Mouse (Mus musculus): Measurements from ENCODE around the gene Tsc22d3. TPM values are rescaled to one million over a fixed set of nuclear protein-coding genes. Genes with fewer than 3 reads are reported as not detected.

Tsc22d3 gene
- polyA plus RNA-seq (2015; fragmentation: Nextera tagmentation; extraction: Ambion mirVana) = 127 and 133 TPM in 2 replicates

- peak within 1 kb of the TSS; percentile 55 for H3K4me3 ChIP-seq (ENCODE audit: low read depth, low read length)
- no peaks in the 10 kb centered on the region for H3K36me3 ChIP-seq (ENCODE audit: control insufficient read depth, insufficient read depth, low read length)
- H3K27me3 ChIP-seq (ENCODE audit: control insufficient read depth, insufficient read depth, low read depth, low read length) = peaks cover 28% of the 10 kb centered on the region
- H3K9me3 ChIP-seq (replicated peaks; ENCODE audit: control insufficient read depth, low read length, poor library complexity, severe bottlenecking) = no peaks in the 10 kb centered on the region
- H3K9ac ChIP-seq (ENCODE audit: low read depth, low read length) = no peak within 1 kb of the TSS
- ATAC-seq = peak; percentile 76
- H3K4me1 ChIP-seq (ENCODE audit: control insufficient read depth, insufficient read depth, low read length) = 0 out of 2 replicates have a peak, but pooled peaks cover 6% of the 10 kb centered on the region
- H3K4me2 ChIP-seq (ENCODE audit: low read length) = peak within 1 kb of the TSS; percentile 75
- 25% methylated on average over 28 of the region's 28 CpGs for WGBS
- H3K27ac ChIP-seq (ENCODE audit: low read length) = no peak within 1 kb of the TSS
Measured at GRCm38 (mm10) chrX:140600410-140601109, at the start of gene Tsc22d3. TSS of gene Tsc22d3 (minus strand) at chrX:140600659.

- Histone ChIP-seq H3K36me3 (ENCODE audit: control insufficient read depth, insufficient read depth, low read length) (no peaks in the 10 kb centered on the region), H3K4me1 (ENCODE audit: control insufficient read depth, insufficient read depth, low read length) (no peaks in the 10 kb centered on the region), H3K4me2 (ENCODE audit: low read length) (no peak overlapping the region), H3K4me3 (ENCODE audit: low read depth, low read length) (no peak overlapping the region), H3K27ac (ENCODE audit: low read length) (no peak overlapping the region), H3K9me3 (replicated peaks; ENCODE audit: control insufficient read depth, low read length, poor library complexity, severe bottlenecking) (no peaks in the 10 kb centered on the region), H3K9ac (ENCODE audit: low read depth, low read length) (no peak overlapping the region), H3K27me3 (ENCODE audit: control insufficient read depth, insufficient read depth, low read depth, low read length) (peaks cover 6% of the 10 kb centered on the region)
- 58% methylated on average over 2 of the region's 2 CpGs for WGBS
- ATAC-seq = no peak
Measured at GRCm38 (mm10) chrX:140639592-140639991, 39.1 kb upstream of the Tsc22d3 start.

DNA sequence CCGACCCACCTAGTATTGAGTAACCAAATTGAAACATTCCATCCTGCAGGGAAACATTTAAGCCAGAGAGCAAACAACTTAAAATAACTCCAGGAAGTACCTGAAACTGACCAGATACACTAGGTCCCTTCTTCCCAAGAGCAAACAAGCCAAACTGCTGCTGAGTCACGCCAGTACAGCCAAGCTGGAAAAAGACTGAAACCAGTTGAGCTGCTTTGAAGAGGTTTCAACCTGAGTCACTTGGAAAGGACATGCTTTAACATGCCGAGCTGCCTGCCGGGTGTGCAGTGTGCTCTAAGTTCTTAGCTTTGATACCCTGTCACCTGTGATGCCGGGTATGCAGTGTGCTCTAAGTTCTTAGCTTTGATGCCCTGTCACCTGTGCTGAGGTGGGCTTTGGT lies 37.6 kb upstream of the Tsc22d3 start:
- Histone ChIP-seq H3K9me3 (replicated peaks; ENCODE audit: control insufficient read depth, low read length, poor library complexity, severe bottlenecking) (no peaks in the 10 kb centered on the region), H3K4me1 (ENCODE audit: control insufficient read depth, insufficient read depth, low read length) (no peaks in the 10 kb centered on the region), H3K4me2 (ENCODE audit: low read length) (no peak overlapping the region), H3K9ac (ENCODE audit: low read depth, low read length) (no peak overlapping the region), H3K36me3 (ENCODE audit: control insufficient read depth, insufficient read depth, low read length) (no peaks in the 10 kb centered on the region), H3K27me3 (ENCODE audit: control insufficient read depth, insufficient read depth, low read depth, low read length) (peaks cover 6% of the 10 kb centered on the region), H3K27ac (ENCODE audit: low read length) (no peak overlapping the region), H3K4me3 (ENCODE audit: low read depth, low read length) (no peak overlapping the region)
- no peak for ATAC-seq
- WGBS = 78% methylated on average over 5 of the region's 5 CpGs

- no peak overlapping the region for H3K4me2 ChIP-seq (ENCODE audit: low read length)
- no peak overlapping the region for H3K4me3 ChIP-seq (ENCODE audit: low read depth, low read length)
- WGBS = 68% methylated on average over 12 of the region's 12 CpGs
- ATAC-seq = no peak
- H3K9me3 ChIP-seq (replicated peaks; ENCODE audit: control insufficient read depth, low read length, poor library complexity, severe bottlenecking) = no peaks in the 10 kb centered on the region
- H3K4me1 ChIP-seq (ENCODE audit: control insufficient read depth, insufficient read depth, low read length) = no peaks in the 10 kb centered on the region
- no peaks in the 10 kb centered on the region for H3K27me3 ChIP-seq (ENCODE audit: control insufficient read depth, insufficient read depth, low read depth, low read length)
- H3K27ac ChIP-seq (ENCODE audit: low read length) = no peak overlapping the region
- no peaks in the 10 kb centered on the region for H3K36me3 ChIP-seq (ENCODE audit: control insufficient read depth, insufficient read depth, low read length)
- H3K9ac ChIP-seq (ENCODE audit: low read depth, low read length) = no peak overlapping the region
Measured at GRCm38 (mm10) chrX:140624875-140625594, 24.6 kb upstream of the Tsc22d3 start.

DNA sequence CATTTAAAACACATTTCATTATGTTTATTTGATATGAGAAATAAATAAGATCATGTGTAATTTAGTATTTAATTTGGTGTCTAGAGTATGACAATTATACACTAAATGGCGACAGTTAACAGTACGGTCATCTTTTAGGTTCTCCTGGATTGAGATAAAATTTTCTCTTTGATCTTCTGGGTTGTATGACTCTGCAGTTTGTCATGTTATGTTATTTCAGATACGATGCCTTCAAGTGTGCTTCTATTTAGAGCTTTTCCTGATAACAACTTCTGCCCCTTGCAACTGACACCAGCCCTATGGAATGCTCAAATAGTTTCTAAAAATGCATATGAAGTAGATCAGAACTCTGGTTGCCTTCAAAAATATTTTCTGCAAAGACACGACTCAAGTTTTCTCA lies 9.5 kb upstream of the Tsc22d3 start:
- no peak for ATAC-seq
- Histone ChIP-seq H3K27me3 (ENCODE audit: control insufficient read depth, insufficient read depth, low read depth, low read length) (peaks cover 6% of the 10 kb centered on the region), H3K4me2 (ENCODE audit: low read length) (no peak overlapping the region), H3K9ac (ENCODE audit: low read depth, low read length) (no peak overlapping the region), H3K36me3 (ENCODE audit: control insufficient read depth, insufficient read depth, low read length) (no peaks in the 10 kb centered on the region), H3K9me3 (replicated peaks; ENCODE audit: control insufficient read depth, low read length, poor library complexity, severe bottlenecking) (no peaks in the 10 kb centered on the region), H3K27ac (ENCODE audit: low read length) (no peak overlapping the region), H3K4me3 (ENCODE audit: low read depth, low read length) (no peak overlapping the region), H3K4me1 (ENCODE audit: control insufficient read depth, insufficient read depth, low read length) (no peaks in the 10 kb centered on the region)
- 86% methylated on average over 4 of the region's 4 CpGs for WGBS

GRCm38 (mm10) chrX:140601884-140602283 lies 1.4 kb upstream of the Tsc22d3 start:
- 70% methylated on average over 3 of the region's 3 CpGs for WGBS
- Histone ChIP-seq H3K27ac (ENCODE audit: low read length) (no peak overlapping the region), H3K9me3 (replicated peaks; ENCODE audit: control insufficient read depth, low read length, poor library complexity, severe bottlenecking) (no peaks in the 10 kb centered on the region), H3K4me1 (ENCODE audit: control insufficient read depth, insufficient read depth, low read length) (0 out of 2 replicates have a peak, but pooled peaks cover 6% of the 10 kb centered on the region), H3K4me2 (ENCODE audit: low read length) (no peak overlapping the region), H3K4me3 (ENCODE audit: low read depth, low read length) (no peak overlapping the region), H3K36me3 (ENCODE audit: control insufficient read depth, insufficient read depth, low read length) (no peaks in the 10 kb centered on the region), H3K27me3 (ENCODE audit: control insufficient read depth, insufficient read depth, low read depth, low read length) (peaks cover 22% of the 10 kb centered on the region), H3K9ac (ENCODE audit: low read depth, low read length) (no peak overlapping the region)
- ATAC-seq = no peak

DNA sequence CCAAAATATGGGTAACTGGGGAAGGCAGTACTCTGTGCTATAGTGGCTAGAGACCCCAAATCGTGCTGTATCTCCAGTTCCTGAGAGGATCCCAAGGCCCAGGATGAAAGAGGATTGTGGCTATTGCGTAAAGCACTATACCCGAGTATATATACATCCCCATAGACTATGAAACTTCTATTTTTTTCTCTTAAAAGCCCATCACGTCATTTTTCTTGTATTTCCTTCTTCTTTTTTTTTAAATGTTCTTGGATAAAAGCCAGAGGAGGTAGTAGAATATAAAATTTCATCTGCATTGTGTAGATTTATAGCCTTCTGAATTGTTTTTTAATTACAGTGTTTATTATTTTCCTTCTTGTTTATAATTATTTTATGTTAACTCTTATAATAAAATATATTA lies 852 bp upstream of the Tsc22d3 start:
- no peak overlapping the region for H3K27ac ChIP-seq (ENCODE audit: low read length)
- no peak overlapping the region for H3K9ac ChIP-seq (ENCODE audit: low read depth, low read length)
- H3K9me3 ChIP-seq (replicated peaks; ENCODE audit: control insufficient read depth, low read length, poor library complexity, severe bottlenecking) = no peaks in the 10 kb centered on the region
- 0 out of 2 replicates have a peak, but pooled peaks cover 6% of the 10 kb centered on the region for H3K4me1 ChIP-seq (ENCODE audit: control insufficient read depth, insufficient read depth, low read length)
- WGBS = 65% methylated on average over 4 of the region's 4 CpGs
- H3K36me3 ChIP-seq (ENCODE audit: control insufficient read depth, insufficient read depth, low read length) = no peaks in the 10 kb centered on the region
- no peak overlapping the region for H3K4me2 ChIP-seq (ENCODE audit: low read length)
- H3K27me3 ChIP-seq (ENCODE audit: control insufficient read depth, insufficient read depth, low read depth, low read length) = peaks cover 24% of the 10 kb centered on the region
- no peak overlapping the region for H3K4me3 ChIP-seq (ENCODE audit: low read depth, low read length)
- ATAC-seq = no peak

- Histone ChIP-seq H3K36me3 (ENCODE audit: control insufficient read depth, insufficient read depth, low read length) (no peaks in the 10 kb centered on the region), H3K27me3 (ENCODE audit: control insufficient read depth, insufficient read depth, low read depth, low read length) (peaks cover 29% of the 10 kb centered on the region), H3K4me2 (ENCODE audit: low read length) (peak overlapping the region; percentile 75), H3K27ac (ENCODE audit: low read length) (no peak overlapping the region), H3K9ac (ENCODE audit: low read depth, low read length) (peak overlapping the region; percentile 46; the same call in 1 of the 2 replicates), H3K4me3 (ENCODE audit: low read depth, low read length) (peak overlapping the region; percentile 55), H3K4me1 (ENCODE audit: control insufficient read depth, insufficient read depth, low read length) (0 out of 2 replicates have a peak, but pooled peaks cover 6% of the 10 kb centered on the region), H3K9me3 (replicated peaks; ENCODE audit: control insufficient read depth, low read length, poor library complexity, severe bottlenecking) (no peaks in the 10 kb centered on the region)
- ATAC-seq = no peak
- 21% methylated on average over 50 of the region's 78 CpGs for WGBS
Measured at GRCm38 (mm10) chrX:140599561-140600409, 674 bp downstream of the Tsc22d3 start.
